In genomic region chr4:103326994-103327393, GRCm38 (mm10) we compare ENCODE assay signal across 11 mouse cellular contexts. TPM values are rescaled to one million over a fixed set of nuclear protein-coding genes. Genes with fewer than 3 reads are reported as not detected.
A peak's percentile ranks its signal among the peaks of the same experiment; 100 is the strongest.
DNase-seq lines count a peak whose midpoint lies in the region; ATAC-seq and TF ChIP-seq lines count a peak whose summit lies in the region.
"Had no signal": no experiment of that assay in that cellular context is flagged by ENCODE, and none has a peak within 500 bp of the region (broad histone marks: within the 10 kb centered on the region; RNA-seq: fewer than 3 reads in every experiment).

No protein-coding gene starts in this region.

- H3K4me3 ChIP-seq in kidney, embryonic 15.5 days (replicated peaks): no peak overlapping the region
- no peak overlapping the region for H3K4me3 ChIP-seq in G1E (ENCODE audit: low read depth, low read length)
- H3K4me3 ChIP-seq in lung, postnatal 0 days (ENCODE audit: low read depth, low read length): no peak overlapping the region
- H3K4me3 ChIP-seq in limb, embryonic 10.5 days: no peak overlapping the region

- WGBS in kidney, embryonic 15.5 days: 85% methylated on average over 3 of the region's 3 CpGs
- 55% methylated on average over 3 of the region's 3 CpGs for WGBS in lung, postnatal 0 days
- WGBS in limb, embryonic 10.5 days: 79% methylated on average over 3 of the region's 3 CpGs

- ATAC-seq in kidney, embryonic 15.5 days (replicated peaks; ENCODE audit: low FRiP score): no peak
- ATAC-seq in G1E (ENCODE audit: extremely low read depth, insufficient number of reproducible peaks, low FRiP score, poor library complexity, severe bottlenecking): peak; percentile 63
- ATAC-seq in lung, postnatal 0 days: peak; percentile 49; the same call in 1 of the 2 replicates
- no peak for ATAC-seq in monocyte, adult 5-6 weeks (replicated peaks; ENCODE audit: insufficient number of reproducible peaks, low FRiP score, low TSS enrichment, poor library complexity, severe bottlenecking)

- TF ChIP-seq CTCF in G1E (IDR thresholded peaks at IDR 0.05; ENCODE audit: low read depth, low read length): peak; percentile 13; the same call in 1 of the 2 replicates
- peak; percentile 68 for TF ChIP-seq CTCF in lung, postnatal 0 days (IDR thresholded peaks at IDR 0.05)

- no peak overlapping the region for H3K4me2 ChIP-seq in kidney, embryonic 15.5 days
- no peak overlapping the region for H3K4me2 ChIP-seq in lung, postnatal 0 days (replicated peaks; ENCODE audit: low read depth, low read length)

- no peak overlapping the region for H3K27ac ChIP-seq in kidney, embryonic 15.5 days
- H3K27ac ChIP-seq in lung, postnatal 0 days (ENCODE audit: low read length): no peak overlapping the region
- no peak overlapping the region for H3K27ac ChIP-seq in limb, embryonic 10.5 days

- no peak for TF ChIP-seq EP300 in lung, postnatal 0 days (IDR thresholded peaks at IDR 0.05)

- no peaks in the 10 kb centered on the region for H3K9me3 ChIP-seq in kidney, embryonic 15.5 days (replicated peaks)
- no peaks in the 10 kb centered on the region for H3K9me3 ChIP-seq in G1E (replicated peaks)
- no peaks in the 10 kb centered on the region for H3K9me3 ChIP-seq in lung, postnatal 0 days (ENCODE audit: low read length)
- H3K9me3 ChIP-seq in limb, embryonic 10.5 days (replicated peaks): no peaks in the 10 kb centered on the region

- peaks cover 6% of the 10 kb centered on the region; the same call in 1 of the 2 replicates for H3K4me1 ChIP-seq in kidney, embryonic 15.5 days
- H3K4me1 ChIP-seq in G1E (ENCODE audit: insufficient read depth, low read depth, low read length): peaks cover 5% of the 10 kb centered on the region; the same call in 1 of the 2 replicates
- no peaks in the 10 kb centered on the region for H3K4me1 ChIP-seq in lung, postnatal 0 days (ENCODE audit: insufficient read depth, low read depth, low read length)
- H3K4me1 ChIP-seq in limb, embryonic 10.5 days: no peaks in the 10 kb centered on the region

- H3K27me3 ChIP-seq in kidney, embryonic 15.5 days: no peaks in the 10 kb centered on the region
- no peaks in the 10 kb centered on the region for H3K27me3 ChIP-seq in G1E (ENCODE audit: insufficient read depth, low read length)
- H3K27me3 ChIP-seq in lung, postnatal 0 days (replicated peaks; ENCODE audit: insufficient read depth, low read length): no peaks in the 10 kb centered on the region
- no peaks in the 10 kb centered on the region for H3K27me3 ChIP-seq in limb, embryonic 10.5 days (ENCODE audit: low read depth, poor library complexity, severe bottlenecking)

- H3K9ac ChIP-seq in kidney, embryonic 15.5 days: no peak overlapping the region
- H3K9ac ChIP-seq in lung, postnatal 0 days (replicated peaks; ENCODE audit: low read depth): no peak overlapping the region

- peaks cover 15% of the 10 kb centered on the region for H3K36me3 ChIP-seq in kidney, embryonic 15.5 days
- H3K36me3 ChIP-seq in G1E (replicated peaks): peaks cover 52% of the 10 kb centered on the region
- peaks cover 4% of the 10 kb centered on the region; the same call in 1 of the 2 replicates for H3K36me3 ChIP-seq in lung, postnatal 0 days (ENCODE audit: insufficient read depth, low read length)
- peaks cover 9% of the 10 kb centered on the region for H3K36me3 ChIP-seq in limb, embryonic 10.5 days

- peak; percentile 68 for DNase-seq in kidney, adult 11 months
- DNase-seq in G1E (ENCODE audit: low spot score): peak; percentile 15
- peak; percentile 25 to 45 for DNase-seq in gastrocnemius, adult 8-10 months (ENCODE audit: low spot score in 2 of 2)
- DNase-seq in lung, postnatal 0 days (ENCODE audit: low spot score): peak; percentile 41
- DNase-seq in embryo, embryonic 11 days: no peak
- no peak for DNase-seq in limb, embryonic 10.5 days (ENCODE audit: low spot score)

RNA-seq across cellular contexts. Expression of gene Oma1, which starts 13.4 kb away (rescaled TPM):
- 21.0 and 25.1 TPM in 2 replicates for polyA plus RNA-seq in kidney, embryonic 15.5 days (2015; fragmentation: Nextera tagmentation; extraction: Ambion mirVana)
- total RNA-seq in G1E (2014; fragmentation: Nextera tagmentation): 9.9 and 13.8 TPM in 2 replicates
- 25.3 and 39.8 TPM in 2 replicates for total RNA-seq in G1E (2017)
- polyA plus RNA-seq in G1E (2012): 0.47 and 0.77 TPM in 2 replicates
- total RNA-seq in gastrocnemius, adult 8-10 months (2022): 10 to 100 TPM; 25.0 to 31.0 (median 28.4) TPM
- 20.3 and 20.7 TPM in 2 replicates for polyA plus RNA-seq in lung, postnatal 0 days (2015; fragmentation: Nextera tagmentation; extraction: Ambion mirVana)
- total RNA-seq in monocyte, adult 5-6 weeks (2017): 21.8 to 51.2 TPM (median 24.5 TPM) in 3 replicates
- polyA plus RNA-seq in limb, embryonic 10.5 days (2016; fragmentation: Nextera tagmentation; extraction: Ambion mirVana): 16.7 and 17.6 TPM in 2 replicates

RNA-seq across cellular contexts. Expression of gene 4921539E11Rik, which starts 36.3 kb away (rescaled TPM):
- not detected in 2 replicates for polyA plus RNA-seq in kidney, embryonic 15.5 days (2015; fragmentation: Nextera tagmentation; extraction: Ambion mirVana)
- not detected in 2 replicates for total RNA-seq in G1E (2014; fragmentation: Nextera tagmentation)
- 0.22 TPM in 1 of 2 replicates, not detected in the other for total RNA-seq in G1E (2017)
- polyA plus RNA-seq in G1E (2012): not detected in 2 replicates
- not detected for total RNA-seq in gastrocnemius, adult 8-10 months (2022)
- not detected in 2 replicates for polyA plus RNA-seq in lung, postnatal 0 days (2015; fragmentation: Nextera tagmentation; extraction: Ambion mirVana)
- 0.32 TPM in 1 of 3 replicates, not detected in the others for total RNA-seq in monocyte, adult 5-6 weeks (2017)
- polyA plus RNA-seq in limb, embryonic 10.5 days (2016; fragmentation: Nextera tagmentation; extraction: Ambion mirVana): not detected in 2 replicates
- polyA plus RNA-seq: embryonic facial prominence, embryonic 14.5 days; intestine, embryonic 14.5 days; stomach, embryonic 14.5 days had no signal

Comparison
In these comparisons a context has a peak if more than half of its experiments do, and no peak if none do; other contexts are left out.
1. DNase-seq: peak in kidney, adult 11 months (single experiment), G1E (single experiment), gastrocnemius, adult 8-10 months (2 of 2) and lung, postnatal 0 days (single experiment); none in embryo, embryonic 11 days (single experiment) and limb, embryonic 10.5 days (single experiment).
2. ATAC-seq: peak in G1E (single experiment) and lung, postnatal 0 days (single experiment); none in kidney, embryonic 15.5 days (single experiment) and monocyte, adult 5-6 weeks (single experiment).